Mouse (Mus musculus) ES-Bruce4 (cell line): Measurements from ENCODE around the gene Tshz2.

Source experiments
- CTCF ChIP-seq: IDR thresholded peaks from one replicate; pipeline ENCODE4 v1.8.1; 2011; ENCODE audit warnings: low read depth, low read length
- EP300 ChIP-seq: IDR thresholded peaks from 2 replicates; pipeline ENCODE4 v1.6.1; 2011; ENCODE audit warnings: low read depth, low read length; ENCODE audit not compliant: insufficient read depth
- POLR2A ChIP-seq: IDR thresholded peaks from one replicate; pipeline ENCODE4 v1.8.1; 2011; ENCODE audit warnings: low read length; ENCODE audit not compliant: insufficient read depth

- TF ChIP-seq POLR2A (no peak), EP300 (no peak), CTCF (no peak)
These were observed 409.8 kb downstream of the Tshz2 start for GRCm38 (mm10) chr2:170042471-170043213.
